Mouse (Mus musculus): ENCODE measurements at regions not wholly inside any gene's neighbourhood (a gene's known extent, or its start where the extent isn't known, plus 50 kb on each side); places are given as distances from the start of the nearest gene placed in this dataset.

DNA sequence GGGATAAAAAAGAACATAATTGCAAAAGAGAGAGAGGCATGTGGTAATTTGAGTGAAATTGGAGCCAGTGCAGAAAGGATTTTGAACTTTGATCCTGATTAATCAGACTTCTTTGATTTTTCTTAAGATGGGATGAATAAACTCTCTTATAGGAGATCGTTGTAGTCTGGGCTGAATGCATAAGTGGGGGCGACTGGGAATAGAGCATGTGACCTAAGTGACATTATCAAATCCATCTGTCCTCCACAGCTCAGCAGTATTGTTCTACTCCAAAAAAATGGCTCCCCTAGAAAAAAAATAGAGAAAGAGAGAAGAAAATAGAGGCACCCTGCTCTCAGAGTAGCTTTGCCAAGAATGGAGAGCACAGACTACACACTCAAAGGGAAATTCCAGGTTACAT lies 1286.1 kb upstream of the Cdh8 start:
- no peaks in the 10 kb centered on the region for H3K36me3 ChIP-seq (ENCODE audit: control insufficient read depth in 1 of 2, insufficient read depth in 2 of 2, low read length in 2 of 2)

DNA sequence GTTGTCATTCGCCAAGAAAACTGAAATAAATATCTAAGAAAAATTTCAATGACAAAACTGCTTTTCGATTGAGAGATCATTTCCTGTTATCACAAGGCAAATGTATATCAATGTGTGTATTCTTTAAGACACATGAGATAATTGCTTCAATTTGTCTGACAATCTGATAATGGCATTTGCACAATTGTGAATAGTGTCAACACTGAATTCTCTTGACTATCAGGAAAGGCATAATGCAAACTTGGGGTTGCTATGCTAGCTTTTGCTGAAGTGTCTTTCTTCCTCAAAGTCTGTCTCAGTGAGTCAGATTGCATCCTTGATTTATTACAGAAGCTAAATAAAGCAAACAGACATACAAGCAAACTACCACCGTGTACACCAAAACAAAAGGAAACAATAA lies 1278.8 kb upstream of the Cdh8 start:
- no peaks in the 10 kb centered on the region for H3K79me2 ChIP-seq (ENCODE audit: control insufficient read depth, insufficient read depth, low read length, poor library complexity)
- H3K27ac ChIP-seq (ENCODE audit: control insufficient read depth, low read depth, low read length): no peak overlapping the region
- TF ChIP-seq KAT2A (conservative IDR thresholded peaks at IDR 0.05; ENCODE audit: low read depth, low read length): no peak
- TF ChIP-seq CHD1 (IDR thresholded peaks at IDR 0.05; ENCODE audit: low read depth, low read length): no peak
- no peak for TF ChIP-seq NRF1 (IDR thresholded peaks at IDR 0.05; ENCODE audit: insufficient read depth, low read depth, low read length, poor library complexity, severe bottlenecking)
- no peak overlapping the region for H3K4me3 ChIP-seq (ENCODE audit: control insufficient read depth in 1 of 2, insufficient read depth in 1 of 2, low read depth in 2 of 2, low read length in 2 of 2)
- no peaks in the 10 kb centered on the region for H3K27me3 ChIP-seq (ENCODE audit: control insufficient read depth in 1 of 2, insufficient read depth in 2 of 2, low read length in 2 of 2)
- no peaks in the 10 kb centered on the region for H3K4me1 ChIP-seq (ENCODE audit: control insufficient read depth in 1 of 2, insufficient read depth in 2 of 2, low read length in 2 of 2)
- H3K36me3 ChIP-seq (ENCODE audit: control insufficient read depth in 1 of 2, insufficient read depth in 2 of 2, low read length in 2 of 2): no peaks in the 10 kb centered on the region
- DNase-seq (ENCODE audit: low read depth, low spot score): no peak
- H3K9ac ChIP-seq (ENCODE audit: control insufficient read depth, low read depth, low read length, poor library complexity, severe bottlenecking): no peak overlapping the region
- H3K9me3 ChIP-seq (replicated peaks; ENCODE audit: insufficient read depth, low read length): no peaks in the 10 kb centered on the region

More for the DNA sequence above, 1286.1 kb upstream of the Cdh8 start:
- Histone ChIP-seq H3K4me1 (ENCODE audit: control insufficient read depth in 1 of 2, insufficient read depth in 2 of 2, low read length in 2 of 2) (no peaks in the 10 kb centered on the region), H3K27me3 (ENCODE audit: control insufficient read depth in 1 of 2, insufficient read depth in 2 of 2, low read length in 2 of 2) (no peaks in the 10 kb centered on the region), H3K4me3 (ENCODE audit: control insufficient read depth in 1 of 2, insufficient read depth in 1 of 2, low read depth in 2 of 2, low read length in 2 of 2) (no peak overlapping the region), H3K79me2 (ENCODE audit: control insufficient read depth, insufficient read depth, low read length, poor library complexity) (no peaks in the 10 kb centered on the region), H3K27ac (ENCODE audit: control insufficient read depth, low read depth, low read length) (no peak overlapping the region), H3K9me3 (replicated peaks; ENCODE audit: insufficient read depth, low read length) (no peaks in the 10 kb centered on the region), H3K9ac (ENCODE audit: control insufficient read depth, low read depth, low read length, poor library complexity, severe bottlenecking) (no peak overlapping the region)
- DNase-seq (ENCODE audit: low read depth, low spot score): no peak
- TF ChIP-seq MYC (IDR thresholded peaks at IDR 0.05; ENCODE audit: low read depth, low read length) (no peak), GABPA (IDR thresholded peaks at IDR 0.05; ENCODE audit: low read depth, low read length) (no peak), ZNF384 (IDR thresholded peaks at IDR 0.05; ENCODE audit: low read depth, low read length) (no peak), CTCF (IDR thresholded peaks at IDR 0.05 in 2 of 3, conservative IDR thresholded peaks at IDR 0.05 in 1 of 3; ENCODE audit: control insufficient read depth in 1 of 3, insufficient read depth in 1 of 3, low read depth in 2 of 3, low read length in 3 of 3, poor library complexity in 1 of 3, severe bottlenecking in 1 of 3) (no peak), HCFC1 (IDR thresholded peaks at IDR 0.05; ENCODE audit: low read depth, low read length) (no peak), POLR2AphosphoS2 (IDR thresholded peaks at IDR 0.05; ENCODE audit: low read length) (no peak), BHLHE40 (IDR thresholded peaks at IDR 0.05; ENCODE audit: borderline replicate concordance, low read depth, low read length) (no peak), ELF1 (IDR thresholded peaks at IDR 0.05; ENCODE audit: low read depth, low read length) (no peak), RAD21 (IDR thresholded peaks at IDR 0.05; ENCODE audit: low read depth, low read length) (no peak), MAZ (IDR thresholded peaks at IDR 0.05; ENCODE audit: low read depth, low read length) (no peak), CHD2 (IDR thresholded peaks at IDR 0.05; ENCODE audit: low read length) (no peak), SMC3 (IDR thresholded peaks at IDR 0.05; ENCODE audit: low read depth, low read length) (no peak), POLR2AphosphoS5 (IDR thresholded peaks at IDR 0.05; ENCODE audit: borderline replicate concordance, low read depth, low read length) (no peak), UBTF (IDR thresholded peaks at IDR 0.05; ENCODE audit: borderline replicate concordance, insufficient read depth, low read depth, low read length) (no peak), ETS1 (IDR thresholded peaks at IDR 0.05; ENCODE audit: low read depth, low read length) (no peak), USF2 (IDR thresholded peaks at IDR 0.05; ENCODE audit: borderline replicate concordance in 1 of 2, insufficient read depth in 1 of 2, low read depth in 1 of 2, low read length in 2 of 2) (no peak), NRF1 (IDR thresholded peaks at IDR 0.05; ENCODE audit: insufficient read depth, low read depth, low read length, poor library complexity, severe bottlenecking) (no peak), EP300 (IDR thresholded peaks at IDR 0.05; ENCODE audit: low read depth in 1 of 2, low read length in 2 of 2) (no peak)

Measured in MEL (cell line).